Mouse (Mus musculus) stomach, embryonic 14.5 days (tissue): ENCODE results near the gene Tbpl1. TPM values are rescaled to one million over a fixed set of nuclear protein-coding genes. Genes with fewer than 3 reads are reported as not detected.

Experiments used
- ATAC-seq: fragments of 200-750 bp; cut with Nextera tagmentation; 2 replicates; pipeline ENCODE4 v1.8.0; 2017; ENCODE audit warnings: low read depth, moderate TSS enrichment; ENCODE audit not compliant: insufficient number of reproducible peaks, insufficient read depth, low FRiP score
- H3K27ac ChIP-seq: fragments of 300-500 bp; sonication (generic); 2 replicates; pipeline ENCODE4 v1.5.1; 2014; ENCODE audit warnings: mild to moderate bottlenecking, low read length, moderate library complexity, mixed read lengths
- H3K27me3 ChIP-seq: fragments of 300-500 bp; sonication (generic); 2 replicates; pipeline ENCODE4 v1.6.1; 2014; ENCODE audit warnings: low read length, control low read depth, mixed read lengths; ENCODE audit not compliant: control insufficient read depth, insufficient read depth
- H3K36me3 ChIP-seq: fragments of 300-500 bp; sonication (generic); 2 replicates; pipeline ENCODE4 v1.6.1; 2014; ENCODE audit warnings: mild to moderate bottlenecking, control low read depth, low read length, moderate library complexity, mixed read lengths; ENCODE audit not compliant: control insufficient read depth, insufficient read depth
- H3K4me1 ChIP-seq: fragments of 300-500 bp; sonication (generic); 2 replicates; pipeline ENCODE4 v1.6.1; 2014; ENCODE audit warnings: low read length, control low read depth, mixed read lengths; ENCODE audit not compliant: control insufficient read depth, insufficient read depth
- H3K4me2 ChIP-seq: fragments of 300-500 bp; sonication (generic); replicated peaks from 2 replicates; pipeline ENCODE4 v1.6.1; 2014; ENCODE audit warnings: low read depth, low read length, control low read depth
- H3K4me3 ChIP-seq: fragments of 300-500 bp; sonication (generic); 2 replicates; pipeline ENCODE4 v1.5.1; 2014; ENCODE audit warnings: low read depth, low read length, control low read depth
- H3K9ac ChIP-seq: fragments of 300-500 bp; sonication (generic); replicated peaks from 2 replicates; pipeline ENCODE4 v1.6.1; 2014; ENCODE audit warnings: low read depth, mild to moderate bottlenecking, control low read depth, low read length, moderate library complexity, mixed read lengths
- H3K9me3 ChIP-seq: fragments of 300-500 bp; sonication (generic); 2 replicates; pipeline ENCODE4 v1.6.1; 2016; ENCODE audit warnings: low read depth, low read length, control low read depth; ENCODE audit not compliant: control insufficient read depth
- WGBS: fragments of 180-500 bp; shearing (Covaris S2); extraction: QIAGEN DNeasy Blood & Tissue Kit; methylation state at CpG from one replicate; pipeline ENCODE4 v1.1.7; 2014; 5-methylcytosine and 5-hydroxymethylcytosine counted together
- polyA plus RNA-seq: library from polyadenylated mRNA; unstranded; fragments of >200 nt; fragmentation: Nextera tagmentation; extraction: Ambion mirVana; gene quantifications from 2 replicates; pipeline ENCODE4 v1.2.1, GENCODE M21; 2014

The Tbpl1 gene
- polyA plus RNA-seq, 1 experiment from 2014 or later, result 67.9 TPM

DNA sequence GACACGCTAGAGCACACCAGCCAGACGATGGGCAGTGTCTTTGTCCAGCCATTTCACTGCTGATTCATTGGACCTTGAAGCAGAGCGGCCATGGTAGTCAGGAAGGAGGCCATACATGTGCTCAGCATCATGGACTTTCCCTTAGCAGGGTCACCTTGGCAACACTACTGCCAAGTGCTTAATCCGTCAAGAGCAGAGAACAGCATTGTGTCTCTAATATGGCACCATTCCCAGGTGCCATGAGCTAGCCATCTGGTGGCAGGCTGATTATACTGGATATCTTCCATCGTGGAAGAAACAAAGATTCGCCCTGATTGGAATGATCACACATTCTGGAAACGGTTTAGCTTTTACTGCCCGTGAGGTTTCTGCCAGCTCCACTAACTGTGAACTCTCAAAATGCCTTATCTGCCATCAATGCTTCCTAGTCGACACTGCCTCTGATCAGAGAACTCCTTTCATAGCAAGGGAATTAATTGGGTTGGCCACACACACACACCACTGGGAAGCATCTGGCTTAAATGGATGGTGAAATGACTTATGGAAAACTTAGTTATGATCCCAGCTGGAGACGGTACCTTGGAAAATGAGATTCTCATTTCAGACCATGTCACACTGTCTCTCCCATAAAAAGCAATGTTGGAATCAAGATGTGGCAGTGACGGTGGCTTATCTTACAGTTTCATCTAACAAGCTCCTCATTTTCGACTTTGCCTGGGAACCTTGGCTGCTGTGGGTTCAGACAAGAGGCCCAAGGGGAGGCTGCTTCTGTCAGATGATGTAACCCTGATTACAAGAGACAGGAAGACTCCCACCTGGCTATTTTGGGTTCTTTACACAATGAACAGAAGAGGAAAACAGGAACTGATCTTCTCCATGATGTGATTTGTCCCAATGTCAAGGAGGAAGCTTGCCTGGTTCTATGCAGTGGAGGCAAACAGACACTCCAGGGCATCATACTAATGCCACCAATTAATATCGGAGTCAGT is 14.9 kb upstream of the Tbpl1 start:
- ATAC-seq, result no peak
- WGBS, result 55% methylated on average over 13 of the region's 13 CpGs

DNA sequence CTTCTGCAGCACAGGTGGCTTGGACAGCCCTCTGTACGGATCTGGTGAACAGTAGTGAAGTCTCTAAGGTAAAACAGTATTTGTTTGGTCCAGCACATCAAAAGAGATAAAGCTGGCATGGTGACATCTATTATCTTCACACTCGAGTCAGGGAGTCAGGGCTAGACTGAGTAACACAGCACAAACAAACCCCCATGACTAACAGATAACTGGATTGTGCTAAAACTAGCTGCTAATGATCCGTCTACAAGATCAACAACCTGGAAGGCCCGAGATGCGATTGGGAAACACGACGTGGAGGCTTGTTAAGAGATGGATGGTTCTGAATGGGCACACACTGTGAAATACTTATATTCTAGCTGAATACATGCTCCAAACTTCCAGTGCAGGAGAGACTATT is 14.2 kb upstream of the Tbpl1 start:
- no peaks in the 10 kb centered on the region for H3K4me1 ChIP-seq
- 57% methylated on average over 7 of the region's 7 CpGs for WGBS
- no peaks in the 10 kb centered on the region for H3K36me3 ChIP-seq
- no peak overlapping the region for H3K4me2 ChIP-seq
- no peaks in the 10 kb centered on the region for H3K27me3 ChIP-seq
- no peak overlapping the region for H3K27ac ChIP-seq
- no peak for ATAC-seq
- H3K9me3 ChIP-seq, result no peaks in the 10 kb centered on the region
- no peak overlapping the region for H3K9ac ChIP-seq
- no peak overlapping the region for H3K4me3 ChIP-seq

More for the DNA sequence above, 14.9 kb upstream of the Tbpl1 start:
- no peaks in the 10 kb centered on the region for H3K27me3 ChIP-seq
- H3K4me2 ChIP-seq, result no peak overlapping the region
- no peak overlapping the region for H3K4me3 ChIP-seq
- H3K27ac ChIP-seq, result no peak overlapping the region
- H3K4me1 ChIP-seq, result no peaks in the 10 kb centered on the region
- H3K9me3 ChIP-seq, result no peaks in the 10 kb centered on the region
- H3K36me3 ChIP-seq, result no peaks in the 10 kb centered on the region
- H3K9ac ChIP-seq, result no peak overlapping the region

DNA sequence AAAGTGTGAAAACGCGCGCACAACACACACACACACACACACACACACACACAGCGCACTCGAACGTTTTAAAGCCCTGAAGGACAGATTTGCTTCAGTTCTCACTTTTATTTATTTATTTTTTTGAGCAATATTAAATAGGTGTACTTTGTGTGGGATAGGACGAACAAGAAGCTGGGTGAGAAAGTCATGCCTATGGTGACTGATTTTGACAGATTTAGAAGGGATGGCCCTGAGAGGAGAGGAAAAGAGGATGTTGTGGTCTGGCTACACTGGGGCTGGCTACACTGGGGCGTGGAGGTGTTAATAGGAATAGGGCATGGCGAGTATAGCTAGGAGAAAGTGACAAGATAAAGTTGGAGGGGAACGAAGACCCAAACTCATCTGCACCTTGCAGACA is 443 bp upstream of the Tbpl1 start:
- Histone ChIP-seq H3K9me3 (no peaks in the 10 kb centered on the region), H3K4me3 (peak overlapping the region; percentile 97), H3K27me3 (no peaks in the 10 kb centered on the region), H3K4me2 (peak overlapping the region; percentile 92), H3K9ac (peak overlapping the region; percentile 92; the same call in 1 of the 2 replicates), H3K27ac (no peak overlapping the region), H3K4me1 (peaks cover 12% of the 10 kb centered on the region), H3K36me3 (no peaks in the 10 kb centered on the region)
- WGBS, result 51% methylated on average over 10 of the region's 10 CpGs
- no peak for ATAC-seq

DNA sequence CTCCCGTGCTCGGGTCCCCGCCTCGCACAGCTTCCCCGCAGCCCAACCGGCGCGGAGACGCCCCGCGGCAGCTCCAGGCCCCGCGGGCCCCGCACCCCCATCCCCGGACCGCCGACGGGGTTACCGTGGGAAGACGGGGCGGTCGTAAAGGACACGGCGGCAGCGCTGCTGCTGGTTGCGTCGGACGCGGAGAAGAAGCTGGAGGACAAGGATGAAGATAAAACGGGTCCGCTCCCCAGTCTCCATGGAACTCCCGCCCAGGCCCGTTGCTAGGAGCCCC is 806 bp downstream of the Tbpl1 start:
- peak overlapping the region; percentile 92 for H3K9ac ChIP-seq
- H3K4me2 ChIP-seq, result peak overlapping the region; percentile 92
- H3K4me3 ChIP-seq, result peak overlapping the region; percentile 97
- H3K36me3 ChIP-seq, result no peaks in the 10 kb centered on the region
- no peak; the same call in 1 of the 2 replicates for ATAC-seq
- WGBS, result under 1% methylated on average over 33 of the region's 33 CpGs
- H3K27me3 ChIP-seq, result no peaks in the 10 kb centered on the region
- H3K9me3 ChIP-seq, result no peaks in the 10 kb centered on the region
- peak overlapping the region; percentile 66; the same call in 1 of the 2 replicates for H3K27ac ChIP-seq
- H3K4me1 ChIP-seq, result peaks cover 12% of the 10 kb centered on the region

DNA sequence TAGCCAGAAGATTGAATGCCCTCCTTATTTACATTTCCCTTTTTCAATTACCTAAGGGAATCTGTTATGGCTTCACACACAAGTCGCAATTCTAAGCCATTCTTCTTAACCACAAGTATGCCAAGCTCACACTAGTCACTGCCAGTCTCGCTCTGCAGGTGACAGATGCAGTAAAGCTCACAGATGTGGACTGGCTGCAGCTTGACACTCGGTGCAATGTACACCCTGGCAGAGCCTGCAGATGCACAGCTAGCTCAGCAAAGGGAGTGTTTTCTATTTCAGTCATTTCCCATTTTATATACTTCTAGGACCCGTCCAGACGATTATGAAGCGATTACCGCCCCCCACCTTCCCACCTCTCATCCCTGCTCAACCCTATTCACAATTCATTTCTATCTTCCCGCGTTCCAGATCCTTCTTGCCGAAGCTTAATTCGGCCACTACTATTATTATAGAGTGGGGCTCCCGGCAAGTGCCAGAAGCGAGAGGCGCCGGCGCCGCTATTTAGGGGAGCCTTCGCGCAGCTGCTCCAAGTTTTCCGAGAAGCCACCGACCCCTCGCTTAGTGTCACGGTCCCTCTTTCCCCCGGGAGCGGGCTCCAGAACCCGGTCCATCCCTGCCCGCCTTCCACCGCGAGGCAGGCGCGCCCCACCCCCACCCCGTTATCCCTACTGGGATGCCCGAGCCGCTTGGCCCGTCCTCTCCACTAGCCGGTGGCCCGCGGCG is 1.3 kb downstream of the Tbpl1 start:
- Histone ChIP-seq H3K4me2 (peak overlapping the region; percentile 92), H3K27ac (peak overlapping the region; percentile 66; the same call in 1 of the 2 replicates), H3K4me3 (peak overlapping the region; percentile 97), H3K9ac (peak overlapping the region; percentile 92), H3K36me3 (no peaks in the 10 kb centered on the region), H3K4me1 (peaks cover 12% of the 10 kb centered on the region), H3K9me3 (no peaks in the 10 kb centered on the region), H3K27me3 (no peaks in the 10 kb centered on the region)
- ATAC-seq, result peak; percentile 66
- WGBS, result under 1% methylated on average over 38 of the region's 39 CpGs

DNA sequence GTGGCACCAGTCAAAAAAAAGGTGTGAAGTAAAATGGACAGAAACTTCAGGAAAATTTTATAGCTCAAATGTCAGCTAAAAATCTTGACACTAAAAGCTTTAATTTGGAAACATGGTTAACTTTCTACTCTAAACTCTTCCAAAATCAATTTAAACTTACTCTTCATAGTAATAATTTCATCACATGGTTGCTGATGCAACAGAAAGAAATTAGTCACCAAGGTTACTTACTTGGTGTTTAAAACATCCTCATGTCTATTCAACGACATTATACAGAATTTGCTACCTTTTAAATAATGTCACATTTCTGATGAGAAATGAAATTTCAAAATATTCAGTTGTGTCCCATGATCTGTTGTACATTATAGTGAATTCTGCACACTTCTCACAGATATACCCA is 3.5 kb downstream of the Tbpl1 start:
- Histone ChIP-seq H3K36me3 (no peaks in the 10 kb centered on the region), H3K4me1 (peaks cover 12% of the 10 kb centered on the region), H3K4me2 (no peak overlapping the region), H3K27ac (no peak overlapping the region), H3K9ac (no peak overlapping the region), H3K9me3 (no peaks in the 10 kb centered on the region), H3K27me3 (no peaks in the 10 kb centered on the region), H3K4me3 (no peak overlapping the region)
- WGBS, result 93% methylated on average over 1 of the region's 1 CpGs
- ATAC-seq, result no peak

DNA sequence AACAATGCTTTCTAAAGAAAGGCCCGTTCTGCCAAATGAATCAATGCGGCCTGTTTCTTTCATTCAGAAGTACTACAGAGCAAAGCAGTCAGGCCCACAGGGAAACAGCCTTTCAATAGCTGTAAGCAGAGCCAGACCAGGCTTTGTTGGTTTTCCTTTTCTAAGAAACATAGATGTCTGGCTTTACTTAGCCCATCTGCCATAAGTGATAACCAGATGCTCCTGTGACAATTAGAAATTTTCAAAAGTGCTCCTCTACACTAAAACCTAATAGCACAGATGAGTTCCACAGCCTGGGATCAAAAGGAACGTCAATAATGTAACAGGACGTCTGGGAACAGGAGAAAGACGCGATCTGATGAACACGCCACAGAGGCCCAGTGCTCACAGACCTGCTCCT is 5.4 kb downstream of the Tbpl1 start:
- H3K4me3 ChIP-seq, result no peak overlapping the region
- no peak overlapping the region for H3K4me2 ChIP-seq
- no peaks in the 10 kb centered on the region for H3K9me3 ChIP-seq
- H3K36me3 ChIP-seq, result no peaks in the 10 kb centered on the region
- H3K9ac ChIP-seq, result no peak overlapping the region
- peaks cover 12% of the 10 kb centered on the region for H3K4me1 ChIP-seq
- H3K27me3 ChIP-seq, result no peaks in the 10 kb centered on the region
- WGBS, result 73% methylated on average over 7 of the region's 7 CpGs
- no peak for ATAC-seq
- no peak overlapping the region for H3K27ac ChIP-seq

DNA sequence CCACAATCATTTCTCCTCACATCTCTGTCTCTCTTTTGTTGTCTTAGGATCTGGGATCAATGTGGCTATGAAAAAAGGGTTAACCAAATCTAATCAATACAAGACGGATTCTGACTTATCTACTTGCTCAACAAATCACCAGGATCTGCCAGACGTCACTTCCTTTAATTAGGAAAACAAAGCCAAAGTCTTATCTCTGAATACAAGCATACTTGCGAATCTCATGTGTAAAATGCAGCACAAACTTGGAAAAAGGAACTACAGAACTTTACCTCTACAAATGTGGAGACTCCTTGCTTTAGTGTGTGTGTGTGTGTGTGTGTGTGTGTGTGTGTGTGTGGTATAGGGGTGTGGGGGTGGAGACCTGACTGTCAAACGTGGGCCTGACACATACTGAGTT is 6.6 kb downstream of the Tbpl1 start:
- Histone ChIP-seq H3K9me3 (no peaks in the 10 kb centered on the region), H3K27me3 (no peaks in the 10 kb centered on the region), H3K9ac (no peak overlapping the region), H3K4me3 (no peak overlapping the region), H3K27ac (no peak overlapping the region), H3K4me2 (no peak overlapping the region), H3K4me1 (peaks cover 10% of the 10 kb centered on the region), H3K36me3 (no peaks in the 10 kb centered on the region)
- WGBS, result 55% methylated on average over 4 of the region's 4 CpGs
- ATAC-seq, result no peak
